Mouse (Mus musculus): Measurements from ENCODE around the gene Platr17. TPM values are rescaled to one million over a fixed set of nuclear protein-coding genes. Genes with fewer than 3 reads are reported as not detected.
"Not testable (repeated sequence)": the region's sequence is repeated elsewhere in the genome, so short reads cannot be mapped to it uniquely, and the experiment has no call there.

Platr17 gene
- polyA plus RNA-seq, 1 experiment from 2014 or later = 0.41 TPM

DNA sequence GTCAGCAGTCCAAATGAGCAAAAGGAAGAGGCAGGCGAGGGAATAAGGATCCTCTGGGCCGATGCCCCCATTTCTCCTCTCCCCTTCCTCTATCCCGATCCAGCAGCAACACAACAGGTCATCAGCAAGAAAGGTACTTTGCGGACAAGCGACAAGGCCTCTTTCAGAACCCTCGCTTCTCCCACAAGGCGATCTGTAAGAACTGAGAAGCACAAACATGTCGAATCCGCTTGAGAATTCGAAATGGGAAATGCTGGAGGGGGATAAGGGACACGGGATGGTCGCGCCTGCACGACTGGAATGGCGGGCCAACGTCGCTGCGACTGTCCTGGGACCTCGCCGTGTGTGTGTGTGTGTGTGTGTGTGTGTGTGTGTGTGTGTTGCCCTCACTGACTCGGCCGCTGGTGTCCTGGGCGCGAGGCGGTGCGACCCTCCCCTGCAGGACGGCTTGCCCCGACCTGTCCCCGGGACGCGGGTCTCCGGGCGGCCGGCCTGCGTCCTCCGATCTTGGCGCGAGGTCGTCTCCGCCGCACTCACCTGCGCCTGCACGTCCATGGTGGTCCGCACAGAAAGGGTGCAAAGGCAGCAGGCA is 14.9 kb upstream of the Platr17 start:
- peak; percentile 2 for ATAC-seq
- H3K9me3 ChIP-seq (ENCODE audit: low read length); H3K27me3 ChIP-seq (ENCODE audit: insufficient read depth, low read length); DNase-seq; H3K36me3 ChIP-seq (replicated peaks; ENCODE audit: insufficient read depth, low read length): not testable (repeated sequence)
- Histone ChIP-seq H3K4me2 (ENCODE audit: low read depth, low read length) (peak overlapping the region; percentile 70), H3K9ac (replicated peaks) (peak overlapping the region; percentile 81), H3K4me3 (ENCODE audit: low read depth, low read length) (peak overlapping the region; percentile 79), H3K4me1 (ENCODE audit: insufficient read depth) (peaks cover 10% of the 10 kb centered on the region), H3K27ac (ENCODE audit: low read depth) (peak overlapping the region; percentile 61)
- WGBS (ENCODE audit: insufficient replicate concordance) = 0% methylated on average over 39 of the region's 44 CpGs

DNA sequence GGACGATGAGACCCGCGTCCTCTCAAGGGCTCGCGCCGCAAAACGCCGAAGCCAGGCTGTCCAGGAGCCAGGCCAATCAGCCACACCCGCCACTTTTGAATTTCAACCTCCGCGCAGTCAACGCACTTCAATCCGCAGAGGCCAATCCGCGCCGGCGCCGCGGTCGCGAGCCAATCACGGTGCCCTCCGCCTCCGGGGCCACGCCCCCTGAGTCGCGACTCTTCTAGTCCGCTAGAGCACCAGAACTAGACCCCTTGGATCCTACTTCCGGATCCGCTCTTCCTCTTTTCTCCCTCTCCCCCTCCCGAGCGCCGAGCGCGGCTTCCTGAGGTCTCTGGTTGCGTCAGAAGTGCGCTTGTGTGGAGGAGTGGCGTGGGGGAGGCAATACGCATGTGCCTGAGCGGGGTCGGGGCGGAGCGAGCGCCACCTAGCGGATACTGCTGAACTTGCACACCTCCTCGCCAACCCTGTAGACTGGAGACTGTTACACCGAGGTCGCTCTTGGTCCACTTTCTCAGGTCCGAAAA is 14.3 kb upstream of the Platr17 start, which contains the start of gene Kifc1:
Gene Kifc1, minus strand, starts transcription at position 129 of the 527 bp plus-strand sequence.
- Histone ChIP-seq H3K27me3 (ENCODE audit: insufficient read depth, low read length) (no peaks in the 10 kb centered on the region), H3K4me3 (ENCODE audit: low read depth, low read length) (peak within 1 kb of the TSS; percentile 79), H3K4me2 (ENCODE audit: low read depth, low read length) (peak within 1 kb of the TSS; percentile 70), H3K9me3 (ENCODE audit: low read length) (no peaks in the 10 kb centered on the region), H3K36me3 (replicated peaks; ENCODE audit: insufficient read depth, low read length) (peaks cover 8% of the 10 kb centered on the region; the same call in 1 of the 2 replicates), H3K4me1 (ENCODE audit: insufficient read depth) (peaks cover 10% of the 10 kb centered on the region), H3K9ac (replicated peaks) (peak within 1 kb of the TSS; percentile 81), H3K27ac (ENCODE audit: low read depth) (peak within 1 kb of the TSS; percentile 61)
- under 1% methylated on average over 45 of the region's 49 CpGs for WGBS (ENCODE audit: insufficient replicate concordance)
- peak; percentile 99 for ATAC-seq
- DNase-seq = peak; percentile 99
- TF ChIP-seq EP300 (IDR thresholded peaks at IDR 0.05; ENCODE audit: low read depth) = no peak; the same call in 1 of the 2 replicates
- TF ChIP-seq CTCF (IDR thresholded peaks at IDR 0.05; ENCODE audit: low read depth) = peak; percentile 100

GRCm38 (mm10) chr17:33891357-33891756 is 13.6 kb upstream of the Platr17 start:
- Histone ChIP-seq H3K4me1 (ENCODE audit: insufficient read depth) (peaks cover 10% of the 10 kb centered on the region), H3K27ac (ENCODE audit: low read depth) (no peak overlapping the region), H3K4me3 (ENCODE audit: low read depth, low read length) (no peak overlapping the region), H3K36me3 (replicated peaks; ENCODE audit: insufficient read depth, low read length) (peaks cover under 1% of the 10 kb centered on the region; the same call in 1 of the 2 replicates), H3K9ac (replicated peaks) (no peak overlapping the region), H3K9me3 (ENCODE audit: low read length) (no peaks in the 10 kb centered on the region), H3K27me3 (ENCODE audit: insufficient read depth, low read length) (no peaks in the 10 kb centered on the region), H3K4me2 (ENCODE audit: low read depth, low read length) (no peak overlapping the region)
- 48% methylated on average over 2 of the region's 2 CpGs for WGBS (ENCODE audit: insufficient replicate concordance)
- ATAC-seq (no peak), DNase-seq (no peak)
- no peak for TF ChIP-seq EP300 (IDR thresholded peaks at IDR 0.05; ENCODE audit: low read depth)
- no peak for TF ChIP-seq CTCF (IDR thresholded peaks at IDR 0.05; ENCODE audit: low read depth)

GRCm38 (mm10) chr17:33891892-33892291 is 13.0 kb upstream of the Platr17 start:
- not testable (repeated sequence) for ATAC-seq; H3K27me3 ChIP-seq (ENCODE audit: insufficient read depth, low read length); DNase-seq; H3K4me2 ChIP-seq (ENCODE audit: low read depth, low read length); H3K9me3 ChIP-seq (ENCODE audit: low read length); H3K9ac ChIP-seq (replicated peaks); H3K36me3 ChIP-seq (replicated peaks; ENCODE audit: insufficient read depth, low read length); H3K4me3 ChIP-seq (ENCODE audit: low read depth, low read length); H3K27ac ChIP-seq (ENCODE audit: low read depth)
- WGBS (ENCODE audit: insufficient replicate concordance) = 72% methylated on average over 6 of the region's 6 CpGs
- peaks cover 10% of the 10 kb centered on the region for H3K4me1 ChIP-seq (ENCODE audit: insufficient read depth)
- peak; percentile 35 for TF ChIP-seq CTCF (IDR thresholded peaks at IDR 0.05; ENCODE audit: low read depth)

- Histone ChIP-seq H3K4me1 (ENCODE audit: insufficient read depth) (peaks cover 10% of the 10 kb centered on the region), H3K9ac (replicated peaks) (no peak overlapping the region), H3K4me3 (ENCODE audit: low read depth, low read length) (no peak overlapping the region), H3K27me3 (ENCODE audit: insufficient read depth, low read length) (no peaks in the 10 kb centered on the region), H3K4me2 (ENCODE audit: low read depth, low read length) (no peak overlapping the region), H3K9me3 (ENCODE audit: low read length) (no peaks in the 10 kb centered on the region), H3K36me3 (replicated peaks; ENCODE audit: insufficient read depth, low read length) (no peaks in the 10 kb centered on the region), H3K27ac (ENCODE audit: low read depth) (no peak overlapping the region)
- 47% methylated on average over 7 of the region's 7 CpGs for WGBS (ENCODE audit: insufficient replicate concordance)
- no peak for ATAC-seq
- DNase-seq = no peak
- no peak for TF ChIP-seq EP300 (IDR thresholded peaks at IDR 0.05; ENCODE audit: low read depth)
- no peak for TF ChIP-seq CTCF (IDR thresholded peaks at IDR 0.05; ENCODE audit: low read depth)
Observed at GRCm38 (mm10) chr17:33892429-33892828, 12.5 kb upstream of the Platr17 start.

- not testable (repeated sequence) for H3K4me3 ChIP-seq (ENCODE audit: low read depth, low read length); DNase-seq; H3K9me3 ChIP-seq (ENCODE audit: low read length); H3K27me3 ChIP-seq (ENCODE audit: insufficient read depth, low read length); ATAC-seq; H3K36me3 ChIP-seq (replicated peaks; ENCODE audit: insufficient read depth, low read length); H3K27ac ChIP-seq (ENCODE audit: low read depth); H3K4me1 ChIP-seq (ENCODE audit: insufficient read depth); H3K4me2 ChIP-seq (ENCODE audit: low read depth, low read length); H3K9ac ChIP-seq (replicated peaks)
- WGBS (ENCODE audit: insufficient replicate concordance) = 74% methylated on average over 4 of the region's 4 CpGs
Observed at GRCm38 (mm10) chr17:33893011-33893410, 11.9 kb upstream of the Platr17 start.
